Mouse (Mus musculus) right cerebral cortex, adult 2 months (tissue): Measurements from ENCODE around the gene Nmrk2.
"Not testable (repeated sequence)": the region's sequence is repeated elsewhere in the genome, so short reads cannot be mapped to it uniquely, and the experiment has no call there.

Experiments used
- DNase-seq, 2 experiments: peaks; one replicate each; pipeline ENCODE4 v3.0.0; 2021 to 2022; ENCODE audit warnings: low spot score in 2 of 2

Nmrk2 gene

DNA sequence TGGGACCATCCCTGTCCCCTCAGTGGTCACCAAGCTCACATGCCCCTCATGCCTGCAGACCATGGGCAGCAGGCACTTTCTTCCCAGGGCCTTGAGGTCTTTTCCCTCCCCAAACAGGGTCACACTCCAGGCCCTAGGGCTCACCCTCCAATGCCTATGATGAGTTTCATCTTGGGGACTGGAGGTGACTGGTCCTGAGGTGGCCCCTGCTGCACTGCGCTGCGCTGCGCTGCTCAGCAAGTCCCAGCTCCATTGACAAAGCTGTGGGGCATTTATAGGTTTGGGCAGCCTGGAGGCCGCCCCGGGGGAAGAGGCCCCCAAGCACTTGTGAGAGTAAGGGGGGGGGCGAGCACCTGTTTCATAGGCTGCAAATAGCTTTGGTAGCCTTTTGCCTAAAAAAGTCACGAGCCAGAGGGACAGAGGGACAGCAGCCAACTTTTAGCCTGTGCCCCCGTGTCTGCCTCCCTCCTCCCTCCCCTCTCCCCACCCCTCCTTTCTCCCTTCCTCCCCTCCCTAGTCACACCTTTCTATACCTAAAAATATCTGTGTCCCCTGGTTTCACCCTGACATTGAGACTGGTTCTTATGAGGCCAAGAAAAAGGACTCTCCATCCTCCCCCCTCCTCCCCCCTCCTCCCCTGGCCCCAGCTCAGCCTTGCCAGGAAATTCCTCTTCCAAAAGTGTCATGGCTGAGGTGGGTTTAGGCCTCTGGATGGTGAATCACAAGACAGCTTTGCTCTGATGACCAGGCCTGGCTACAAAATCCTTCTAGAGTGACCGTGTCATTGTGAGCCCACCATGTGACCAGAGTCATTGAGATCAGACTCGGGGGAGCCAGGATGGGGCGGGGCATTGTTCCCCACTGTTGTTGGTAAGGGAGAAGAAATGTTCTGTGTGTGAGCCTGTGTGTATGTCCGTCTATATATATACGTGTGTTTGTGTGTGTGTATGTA lies at the start of gene Nmrk2:
Gene Nmrk2, minus strand, starts transcription at position 245 of the 952 bp plus-strand sequence.
- DNase-seq: no peak

DNA sequence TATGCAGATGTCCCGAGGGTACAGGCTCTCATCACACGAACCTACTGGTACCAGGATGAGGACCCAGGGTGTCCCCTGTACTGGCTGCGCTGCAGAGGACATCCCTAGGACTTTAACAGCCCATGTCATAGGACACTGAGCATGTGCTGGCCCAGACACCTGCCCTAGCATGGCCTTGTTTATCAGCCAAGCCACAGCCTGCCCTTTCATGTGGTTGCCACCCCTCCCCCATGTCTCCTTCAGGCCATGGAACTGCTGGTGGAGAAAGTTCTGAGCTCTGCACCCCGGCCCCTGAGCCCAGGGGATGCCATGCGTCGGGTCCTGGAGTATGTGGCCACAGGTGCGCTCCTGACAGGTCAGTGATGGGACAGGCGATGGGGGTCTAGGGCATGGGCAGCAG lies 47.6 kb upstream of the Nmrk2 start:
- no peak for DNase-seq

DNA sequence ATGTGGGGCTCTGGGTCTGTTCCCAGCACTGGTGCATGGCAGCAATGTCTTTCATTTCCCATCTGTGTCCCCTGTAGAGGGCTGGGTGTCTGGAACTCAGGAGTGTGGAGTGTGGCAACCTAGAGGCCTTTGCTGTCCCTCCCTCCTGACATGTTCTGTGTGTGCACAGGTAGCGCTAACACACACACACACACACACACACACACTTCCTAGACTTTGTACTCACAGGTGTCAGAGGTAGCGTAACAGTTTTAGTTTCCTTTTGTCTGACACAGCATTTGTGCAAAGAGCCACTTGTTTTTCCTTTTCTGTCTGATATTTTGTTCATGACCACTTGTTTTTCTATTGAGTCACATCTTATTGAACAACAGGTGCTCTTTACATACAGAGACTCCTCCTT lies 46.0 kb upstream of the Nmrk2 start:
- DNase-seq: no peak

DNA sequence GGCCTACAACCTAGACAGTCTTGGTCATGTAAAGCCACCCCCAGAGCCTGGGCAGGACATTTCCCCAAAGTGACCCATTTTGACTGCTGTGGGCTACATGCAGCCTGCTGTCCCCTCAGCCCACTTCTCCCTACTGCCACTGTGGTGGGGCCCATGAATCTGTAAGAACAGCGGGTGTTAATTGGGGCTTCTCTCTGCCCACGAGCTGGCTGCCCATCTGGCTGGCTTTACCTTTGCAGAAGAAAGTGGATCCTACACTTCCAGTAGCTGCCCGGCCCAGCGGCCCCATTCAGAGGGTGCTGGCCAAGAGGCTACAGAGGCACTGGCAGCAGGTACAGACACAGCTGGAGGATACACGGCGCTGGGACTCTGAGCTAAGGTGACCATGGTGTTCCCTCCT lies 43.3 kb upstream of the Nmrk2 start:
- peak in 1 of 2 experiments; percentile 41 for DNase-seq

DNA sequence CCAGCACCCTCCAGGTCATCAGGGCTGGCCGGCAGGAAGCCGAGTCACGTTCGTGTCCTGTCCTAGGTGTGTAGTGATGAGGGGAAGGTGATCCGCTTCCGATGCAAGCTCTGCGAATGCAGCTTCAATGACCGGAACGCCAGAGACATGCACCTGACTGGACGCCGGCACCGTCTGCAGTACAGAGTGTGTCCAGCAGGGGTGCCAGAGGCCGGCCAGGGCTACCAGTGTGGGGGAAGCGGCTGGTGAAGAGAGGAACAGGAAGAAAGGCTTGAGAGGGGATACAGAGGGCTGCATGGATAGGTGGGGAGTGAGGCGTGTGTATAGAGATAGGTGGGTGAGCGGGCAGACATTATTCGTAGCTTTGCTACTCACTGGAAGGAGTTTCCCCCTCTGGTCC lies 42.7 kb upstream of the Nmrk2 start:
- DNase-seq: peak; percentile 75 to 79

DNA sequence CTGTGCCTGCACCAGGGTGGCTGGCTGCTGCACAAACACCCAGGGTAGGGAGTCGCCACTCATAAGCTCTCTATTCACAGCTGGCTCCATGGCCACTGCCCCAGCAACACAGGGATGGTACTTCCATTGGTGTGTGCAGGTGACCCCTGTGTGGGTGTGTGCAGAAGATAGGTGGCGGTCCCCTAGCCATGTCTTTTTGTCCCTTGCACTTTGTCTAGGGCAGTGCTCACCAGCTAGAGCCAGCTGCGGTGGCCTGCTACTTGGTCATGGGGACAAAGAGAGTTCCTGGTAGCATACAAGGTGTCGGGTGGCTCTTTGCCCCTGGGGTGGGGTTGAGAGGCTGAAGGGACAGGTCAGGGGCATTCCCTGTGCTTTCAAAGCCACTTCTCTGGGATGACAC lies 42.3 kb upstream of the Nmrk2 start:
- no peak for DNase-seq

DNA sequence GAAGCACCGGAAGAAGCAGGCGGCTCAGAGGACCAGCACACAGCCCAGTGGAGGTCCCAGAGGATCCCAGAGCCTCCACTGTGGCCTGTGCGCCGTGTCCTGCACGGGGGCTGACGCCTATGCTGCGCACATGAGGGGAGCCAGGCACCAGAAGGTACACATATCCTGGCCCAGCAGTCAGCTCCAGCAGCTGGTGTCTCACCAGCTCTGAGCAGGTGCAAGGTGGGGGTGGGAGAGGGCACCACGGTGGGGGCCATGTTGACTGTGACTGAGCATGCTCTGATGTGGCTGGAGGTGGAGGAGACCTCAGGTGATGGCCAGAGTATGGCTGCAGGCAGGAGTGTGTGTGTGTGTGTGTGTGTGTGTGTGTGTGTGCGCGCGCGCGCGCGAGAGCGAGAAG lies 40.2 kb upstream of the Nmrk2 start:
- DNase-seq: no peak

DNA sequence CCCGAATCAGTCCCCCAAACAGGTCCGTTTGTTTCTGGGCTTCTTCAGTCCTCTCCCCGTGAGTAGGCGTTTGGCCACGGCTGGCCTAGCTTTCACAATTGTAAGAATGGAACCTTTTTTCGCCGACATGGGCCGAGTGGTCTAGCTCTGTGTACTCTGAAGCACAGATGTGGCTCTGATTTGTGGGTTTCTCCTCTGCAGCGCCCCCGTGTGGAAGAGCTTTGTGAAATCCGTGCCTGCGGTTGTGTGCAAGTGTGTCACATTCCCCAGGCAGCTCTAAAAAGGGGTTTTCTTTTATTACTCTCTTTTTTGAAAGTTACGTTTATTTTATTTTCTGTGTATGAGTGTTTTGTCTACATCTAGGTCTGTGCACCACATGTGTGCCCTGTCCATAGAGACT lies 39.0 kb upstream of the Nmrk2 start:
- DNase-seq: peak; percentile 75 to 80

DNA sequence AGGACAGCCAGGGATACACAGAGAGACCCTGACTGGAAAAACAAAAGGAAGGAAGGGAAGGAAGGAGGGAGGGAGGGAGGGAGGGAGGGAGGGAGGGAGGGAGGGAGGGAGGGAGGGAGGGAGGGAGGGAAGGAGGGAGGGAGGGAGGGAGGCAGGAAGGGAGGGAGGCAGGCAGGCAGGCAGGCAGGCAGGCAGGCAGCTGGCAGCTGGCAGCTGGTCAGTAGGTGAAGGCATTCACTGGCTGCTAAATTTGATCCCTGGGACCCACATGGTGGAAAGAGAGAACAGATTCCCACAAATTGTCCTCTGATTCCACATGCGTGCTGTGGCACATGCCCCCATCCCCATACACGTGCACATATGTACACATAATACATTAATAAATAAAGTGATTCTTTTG lies 36.8 kb upstream of the Nmrk2 start:
- no peak for DNase-seq

DNA sequence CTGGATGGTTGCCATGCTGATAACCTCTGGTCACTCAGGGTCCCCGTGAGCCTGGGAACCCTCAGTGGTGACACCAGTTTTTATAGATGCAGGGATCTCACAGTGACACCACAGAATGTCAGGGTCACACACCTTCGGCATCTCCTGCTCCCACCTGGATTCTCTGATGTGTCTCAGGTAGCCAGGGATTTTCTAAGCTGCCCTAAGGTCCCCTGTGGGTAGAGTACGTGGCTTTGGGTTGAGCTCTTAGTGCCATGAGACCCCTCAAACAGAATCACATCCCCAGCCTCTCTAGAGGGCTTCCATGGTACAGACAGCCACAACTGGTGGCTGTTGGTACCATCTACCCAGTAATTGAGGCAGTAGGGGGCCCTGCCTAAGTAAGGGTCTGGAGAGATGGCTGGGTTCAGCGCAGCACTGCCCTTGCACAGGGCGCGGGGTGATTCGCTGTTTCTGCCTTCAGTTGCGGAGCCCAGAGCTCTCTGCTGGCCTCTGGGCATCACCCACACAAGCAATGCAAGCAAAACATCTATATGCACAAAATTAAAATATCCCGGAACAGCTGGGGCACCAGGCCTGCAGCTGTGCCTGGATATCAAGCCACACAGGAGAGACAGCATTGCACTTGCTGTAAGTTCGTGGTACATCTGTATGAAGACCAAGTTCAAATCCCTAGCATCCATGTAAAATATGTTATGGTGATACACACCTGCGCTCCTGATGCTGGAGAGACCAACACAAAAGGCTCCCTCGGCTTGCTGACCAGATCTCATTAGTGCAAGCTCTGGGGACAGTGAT lies 34.8 kb upstream of the Nmrk2 start:
- no peak for DNase-seq

DNA sequence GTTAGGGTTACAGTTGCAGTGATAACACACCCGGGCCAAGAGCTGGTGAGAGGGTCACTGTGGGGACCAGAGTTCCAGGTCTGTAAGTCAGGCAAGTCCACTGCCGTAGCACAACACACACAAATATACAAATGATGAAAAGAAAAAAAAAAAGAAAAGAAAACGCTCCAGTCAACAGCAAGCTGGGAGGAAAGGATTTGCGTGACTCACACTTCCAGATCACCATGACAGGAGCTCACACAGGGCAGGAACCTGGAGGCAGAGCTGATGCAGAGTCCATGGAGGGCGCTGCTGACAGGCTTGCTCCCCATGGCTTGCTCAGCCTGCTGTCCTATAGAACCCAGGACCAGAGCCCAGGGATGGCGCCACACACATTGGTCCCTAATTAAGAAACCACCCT lies 32.4 kb upstream of the Nmrk2 start:
- no peak for DNase-seq

DNA sequence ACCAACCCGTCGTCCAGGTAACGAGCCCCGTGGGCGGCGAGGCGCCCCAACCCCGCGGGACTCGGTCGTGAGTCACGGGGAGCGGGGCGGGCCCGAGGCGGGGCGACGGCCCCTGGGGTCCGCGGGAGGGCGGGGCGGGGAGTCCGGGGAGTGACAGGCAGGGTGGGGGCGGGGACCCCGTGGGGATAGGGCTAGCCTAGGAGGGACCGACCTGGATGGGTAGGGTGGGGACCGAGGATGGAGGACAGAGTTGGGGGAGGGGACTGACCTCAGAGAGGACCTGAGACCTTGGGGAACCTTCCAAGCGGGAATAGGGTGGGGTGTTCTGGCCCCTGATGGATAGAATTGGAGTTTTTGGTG lies 31.4 kb upstream of the Nmrk2 start:
- no peak for DNase-seq

DNA sequence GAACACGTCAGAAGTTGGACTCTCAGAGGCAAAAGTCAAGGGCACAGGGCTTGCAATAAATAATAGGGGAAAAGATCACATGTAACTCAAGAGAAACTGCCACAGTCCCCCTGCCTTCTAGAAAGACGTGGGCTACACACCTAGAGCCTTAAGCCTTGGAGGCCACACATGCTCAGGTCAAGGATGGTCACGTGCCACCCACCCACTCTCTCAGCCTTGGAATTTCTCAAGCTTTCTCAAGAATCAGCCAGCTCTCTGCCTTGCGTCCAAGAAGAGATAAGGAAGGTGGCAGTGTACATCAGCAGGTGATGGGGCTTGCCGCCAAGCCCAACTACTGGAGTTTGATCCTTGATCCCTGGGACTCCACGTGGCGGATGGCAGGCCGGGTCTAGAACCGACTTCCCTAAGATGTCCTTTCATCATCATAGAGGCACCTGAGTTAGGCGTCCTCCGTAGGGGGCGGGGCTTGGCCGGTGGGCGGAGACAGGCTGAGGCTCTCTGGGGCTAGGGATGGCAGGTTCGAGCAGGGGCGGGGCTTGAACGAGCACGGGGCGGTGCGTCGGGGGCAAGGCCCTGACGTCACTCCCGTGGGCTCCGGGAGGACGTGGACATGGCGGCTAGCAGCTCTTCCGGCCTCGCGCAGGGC lies 30.9 kb upstream of the Nmrk2 start, which contains the start of gene Zfr2:
Gene Zfr2, plus strand, starts transcription at position 576 of the 646 bp plus-strand sequence.
- peak; percentile 93 to 94 for DNase-seq

DNA sequence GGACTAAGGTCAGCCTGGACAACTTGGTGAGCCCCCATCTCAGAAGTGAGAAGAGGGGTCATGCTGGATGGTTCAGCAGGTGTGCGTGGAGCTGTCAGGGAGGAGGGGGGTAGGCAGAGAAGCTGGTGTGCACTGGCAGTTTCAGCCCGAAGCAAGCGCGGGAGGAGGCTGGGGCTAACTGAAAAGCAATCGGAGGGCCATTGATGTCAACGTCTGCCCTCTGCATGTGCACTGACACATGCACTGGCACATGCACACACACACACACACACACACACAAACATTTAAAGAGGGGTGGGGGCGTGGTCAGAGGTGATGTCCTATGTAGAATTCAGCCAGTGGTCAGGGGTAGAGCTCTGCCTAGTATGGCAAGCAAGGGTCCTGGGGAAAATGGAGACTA lies 29.6 kb upstream of the Nmrk2 start:
- no peak for DNase-seq

DNA sequence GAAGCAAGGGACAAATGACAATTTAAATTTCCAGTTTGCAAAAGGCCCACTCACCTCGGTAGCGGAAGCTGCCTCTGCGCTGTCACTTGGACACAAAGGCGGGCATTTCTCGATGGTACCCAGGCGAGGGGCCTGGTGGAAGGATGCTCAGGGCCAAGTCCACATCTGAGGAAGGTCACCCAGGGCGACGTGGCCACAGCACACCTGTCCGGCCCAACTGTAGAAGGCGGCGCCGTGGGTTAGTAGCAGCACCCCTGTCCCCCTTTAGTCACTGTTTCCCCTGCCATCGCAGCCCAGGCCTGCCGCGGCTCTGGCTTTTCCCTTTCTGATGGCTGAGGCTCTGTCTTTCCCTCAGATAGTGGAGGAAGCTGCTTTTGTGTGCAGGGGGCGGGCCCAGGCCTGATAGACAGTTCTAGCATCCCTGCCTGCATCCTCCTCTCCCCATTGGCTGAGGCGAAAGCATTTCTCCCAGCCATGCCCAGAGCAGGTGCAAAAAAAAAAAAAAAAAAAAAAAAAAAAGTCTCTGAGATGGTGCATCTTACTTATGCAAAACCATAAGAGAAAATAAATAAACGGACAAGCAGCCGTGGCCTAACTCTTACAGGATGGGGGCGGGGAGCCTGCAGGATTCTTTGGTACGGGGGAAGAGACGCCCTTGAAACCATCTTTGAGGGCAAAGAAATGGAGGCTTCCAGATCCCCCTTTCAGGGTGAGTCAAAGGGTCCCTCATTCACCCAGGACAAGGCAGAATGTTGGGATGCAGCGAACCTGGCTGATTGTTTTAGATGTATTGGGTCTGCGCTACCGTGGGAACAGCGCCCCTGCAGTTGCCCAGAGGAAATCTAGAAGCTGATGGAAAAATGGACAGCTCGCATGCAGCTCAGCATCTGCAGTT lies 28.8 kb upstream of the Nmrk2 start, which contains the start of gene Atcay:
Gene Atcay, minus strand, starts transcription at position 396 of the 895 bp plus-strand sequence.
- DNase-seq: peak; percentile 85 to 88

DNA sequence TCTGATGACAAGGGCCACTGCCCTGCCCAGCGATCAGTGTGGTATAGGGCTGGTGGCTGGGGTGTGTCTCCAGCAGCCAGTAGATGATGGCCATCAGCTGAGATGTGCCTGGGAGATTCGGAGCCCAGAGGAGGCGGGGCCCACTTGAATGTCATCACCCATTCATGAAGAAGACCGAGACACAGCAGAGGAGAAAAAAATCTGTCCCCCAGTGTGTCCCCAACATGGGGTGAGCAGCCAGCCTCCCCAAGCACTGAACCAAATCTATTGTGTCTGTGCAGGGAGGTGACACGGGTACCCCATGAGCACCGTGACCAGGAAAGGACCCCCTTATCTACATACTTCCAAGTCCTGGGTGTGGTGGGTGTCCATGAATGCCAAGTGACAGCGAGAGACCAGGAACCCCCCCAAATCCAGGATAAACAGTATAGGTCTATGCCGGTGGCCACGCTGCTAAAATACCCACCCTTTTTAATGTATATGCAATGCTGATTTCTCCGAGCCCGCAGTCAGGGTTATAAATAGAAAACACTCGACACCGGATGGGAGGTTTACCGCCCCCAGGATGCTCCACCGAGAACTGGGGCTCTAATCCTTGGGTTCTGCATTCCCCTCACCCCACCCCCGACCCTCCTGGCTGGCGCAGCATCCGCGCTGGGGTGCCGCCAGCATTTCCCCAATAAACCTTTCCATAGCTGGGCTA lies 28.0 kb upstream of the Nmrk2 start:
- DNase-seq: peak; percentile 53 to 56

DNA sequence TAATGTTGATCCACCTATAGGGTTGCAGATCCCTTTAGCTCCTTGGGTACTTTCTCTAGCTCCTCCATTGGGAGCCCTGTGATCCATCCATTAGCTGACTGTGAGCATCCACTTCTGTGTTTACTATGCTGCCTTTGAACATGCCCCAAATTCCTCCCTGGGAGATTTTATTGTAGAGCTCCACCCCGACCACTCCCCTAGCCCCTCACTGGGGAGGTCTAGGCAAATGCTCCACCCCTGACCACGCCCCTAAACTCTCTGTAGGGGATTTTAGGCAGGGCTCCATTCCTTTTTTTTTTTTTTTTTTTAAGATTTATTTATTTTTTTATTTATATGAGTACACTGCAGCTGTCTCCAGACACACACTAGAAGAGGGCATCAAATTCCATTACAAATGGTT lies 21.9 kb upstream of the Nmrk2 start:
- not testable (repeated sequence) for DNase-seq

DNA sequence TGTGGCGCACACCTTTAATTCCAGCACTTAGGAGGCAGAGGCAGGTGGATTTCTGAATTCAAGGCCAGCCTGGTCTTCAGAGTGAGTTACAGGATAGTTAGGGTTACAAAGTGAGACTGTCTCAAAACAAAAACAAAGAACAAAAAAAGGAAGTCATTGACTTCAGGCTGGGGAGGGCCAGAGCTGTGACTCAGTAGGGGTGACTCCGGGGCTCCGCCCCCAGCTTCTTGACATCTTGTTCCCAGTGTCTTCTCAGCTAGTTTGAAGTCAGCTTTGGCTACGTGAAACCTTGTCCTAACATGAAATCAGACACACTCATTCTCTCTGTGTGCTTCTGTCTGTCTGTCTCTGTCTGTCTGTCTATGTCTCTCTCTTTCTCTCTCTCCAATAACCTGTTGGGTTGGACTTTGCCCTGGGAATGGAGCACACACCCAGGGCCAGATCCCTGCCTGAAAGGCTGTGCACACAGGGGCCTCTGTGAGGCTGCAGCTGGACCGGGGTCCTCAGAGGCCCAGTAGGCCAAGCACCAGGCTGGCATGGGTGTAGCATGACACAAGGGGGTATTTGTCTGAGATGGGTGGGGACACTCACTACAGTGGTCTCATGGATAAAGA lies 19.7 kb upstream of the Nmrk2 start:
- DNase-seq: no peak

DNA sequence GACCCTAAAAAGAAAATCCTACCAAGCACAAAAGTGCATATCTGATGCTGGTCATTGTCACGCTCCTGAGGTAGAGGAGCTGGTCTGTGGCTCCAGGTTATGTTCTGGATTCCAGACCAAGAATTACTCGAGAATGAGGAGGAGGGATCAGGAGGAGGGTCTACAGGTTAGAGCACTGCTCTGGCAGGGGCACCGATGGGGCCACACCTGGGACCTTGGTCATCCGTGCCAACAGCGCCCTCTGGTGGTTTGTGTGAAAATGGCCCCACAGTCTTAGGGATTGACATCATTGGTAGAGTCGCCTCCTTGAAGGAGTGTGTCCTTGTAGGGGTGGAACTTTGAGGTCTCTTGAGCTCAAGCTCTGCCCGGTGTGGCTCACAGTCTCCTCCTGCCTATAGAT lies 16.1 kb upstream of the Nmrk2 start:
- peak; percentile 56 to 65 for DNase-seq

DNA sequence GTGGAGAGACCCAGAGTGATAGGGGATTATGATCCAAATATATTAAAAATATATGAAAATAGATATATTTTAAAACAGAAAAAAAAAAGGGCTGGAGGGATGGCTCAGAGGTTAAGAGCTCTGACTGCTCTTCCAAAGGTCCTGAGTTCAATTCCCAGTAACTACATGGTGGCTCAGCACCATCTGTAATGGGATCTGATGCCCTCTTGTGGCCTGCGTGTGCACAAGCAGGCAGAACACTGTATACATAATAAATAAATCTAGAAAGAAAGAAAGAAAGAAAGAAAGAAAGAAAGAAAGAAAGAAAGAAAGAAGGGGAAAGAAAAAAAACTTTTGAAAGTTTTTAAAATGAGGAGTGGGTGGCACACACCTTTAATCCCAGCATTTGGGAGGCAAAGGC lies 15.4 kb upstream of the Nmrk2 start:
- not testable (repeated sequence) for DNase-seq
